Mouse (Mus musculus) myocyte (in vitro differentiated cells): ENCODE data around the gene Cdk2ap2.
"Not testable (repeated sequence)": the region's sequence is repeated elsewhere in the genome, so short reads cannot be mapped to it uniquely, and the experiment has no call there.

Source experiments
- E2F4 ChIP-seq: IDR thresholded peaks from one replicate; pipeline ENCODE4 v1.6.1; 2011; ENCODE audit warnings: mild to moderate bottlenecking, control low read depth, moderate library complexity; ENCODE audit not compliant: insufficient read depth
- MAX ChIP-seq: IDR thresholded peaks from one replicate; pipeline ENCODE4 v1.6.1; 2011; ENCODE audit warnings: low read depth, mild to moderate bottlenecking, control low read depth
- MYOD1 ChIP-seq, 3 experiments: IDR thresholded peaks; one replicate each; pipeline ENCODE4 v1.6.1; 2011; ENCODE audit warnings: control low read depth in 2 of 3, low read depth in 2 of 3, mild to moderate bottlenecking in 2 of 3, moderate library complexity in 1 of 3; ENCODE audit not compliant: insufficient read length in 2 of 3, control insufficient read depth in 1 of 3
- MYOG ChIP-seq, 3 experiments: IDR thresholded peaks; one replicate each; pipeline ENCODE4 v1.6.1; 2011; ENCODE audit warnings: control low read depth in 2 of 3, low read depth in 2 of 3, mild to moderate bottlenecking in 2 of 3; ENCODE audit not compliant: insufficient read length in 2 of 3, control insufficient read depth in 1 of 3, insufficient read depth in 1 of 3
- POLR2A ChIP-seq: IDR thresholded peaks from one replicate; pipeline ENCODE4 v1.6.1; 2011; ENCODE audit warnings: low read depth, mild to moderate bottlenecking, control low read depth, moderate library complexity; ENCODE audit not compliant: insufficient read length
- POLR2AphosphoS2 ChIP-seq: IDR thresholded peaks from one replicate; pipeline ENCODE4 v1.6.1; 2011; ENCODE audit warnings: low read depth, control low read depth; ENCODE audit not compliant: insufficient read length
- REST ChIP-seq: IDR thresholded peaks from one replicate; pipeline ENCODE4 v1.6.1; 2011; ENCODE audit warnings: mild to moderate bottlenecking, control low read depth, moderate library complexity; ENCODE audit not compliant: insufficient read depth, insufficient read length
- SRF ChIP-seq: IDR thresholded peaks from one replicate; pipeline ENCODE4 v1.6.1; 2011; ENCODE audit warnings: low read depth; ENCODE audit not compliant: control insufficient read depth, insufficient read length
- TCF12 ChIP-seq: IDR thresholded peaks from one replicate; pipeline ENCODE4 v1.6.1; 2011; ENCODE audit warnings: mild to moderate bottlenecking, control low read depth; ENCODE audit not compliant: poor library complexity, insufficient read depth, severe bottlenecking
- USF1 ChIP-seq: IDR thresholded peaks from one replicate; pipeline ENCODE4 v1.6.1; 2011; ENCODE audit warnings: low read depth, mild to moderate bottlenecking, control low read depth, moderate library complexity

DNA sequence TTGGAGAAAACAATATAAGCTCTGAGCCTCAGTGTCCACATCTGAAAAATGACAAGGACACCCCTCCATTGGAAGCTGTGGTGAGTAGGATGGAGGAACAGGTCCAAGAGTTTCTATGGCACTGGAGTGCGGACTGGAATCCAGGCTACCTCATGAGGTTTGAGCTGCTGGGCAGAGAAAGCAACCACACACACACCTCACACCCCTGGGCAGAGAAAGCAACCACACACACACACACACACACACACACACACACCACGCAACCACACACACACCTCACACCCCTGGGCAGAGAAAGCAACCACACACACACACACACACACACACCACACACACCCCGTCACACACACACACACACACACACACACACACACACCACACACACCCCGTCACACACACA, 28.3 kb downstream of the Cdk2ap2 start:
- TF ChIP-seq POLR2A; E2F4; SRF; TCF12; REST; POLR2AphosphoS2; MYOD1 (IDR thresholded peaks at IDR 0.05; ENCODE audit: control insufficient read depth in 1 of 3, insufficient read length in 2 of 3, low read depth in 2 of 3); USF1; MAX; MYOG (IDR thresholded peaks at IDR 0.05; ENCODE audit: control insufficient read depth in 1 of 3, insufficient read depth in 1 of 3, insufficient read length in 2 of 3, low read depth in 2 of 3): not testable (repeated sequence)
